In genomic region chr19:6478566-6478965, GRCm38 (mm10) we compare ENCODE assay signal across 26 mouse cellular contexts.
"Had no signal": no experiment of that assay in that cellular context is flagged by ENCODE, and none has a peak within 500 bp of the region (broad histone marks: within the 10 kb centered on the region; RNA-seq: fewer than 3 reads in every experiment).

No protein-coding gene starts in this region.

- H3K27me3 ChIP-seq: hindbrain, embryonic 12.5 days; kidney, embryonic 15.5 days had no signal

- H3K9ac ChIP-seq: heart, embryonic 12.5 days; hindbrain, embryonic 12.5 days; hindbrain, embryonic 14.5 days; intestine, embryonic 15.5 days; kidney, embryonic 15.5 days; limb, embryonic 13.5 days; limb, embryonic 15.5 days had no signal

- H3K4me1 ChIP-seq: intestine, embryonic 15.5 days had no signal

- ATAC-seq: hindbrain, embryonic 16.5 days; inflammation-experienced regulatory T-cells, adult 6 months; intestine, embryonic 15.5 days; intestine, postnatal 0 days had no signal

- DNase-seq: gastrocnemius, adult 2 months; gastrocnemius, postnatal 10 days; gastrocnemius, postnatal 25 days; heart, adult 18-20 months; heart, postnatal 10 days; heart, postnatal 4 days; kidney, adult 2 months; kidney, adult 9 months; kidney, postnatal 14 days; kidney, postnatal 36 days; layer of hippocampus, adult 9-11 months; layer of hippocampus, postnatal 36 days; left cerebral cortex, postnatal 4 days had no signal

- H3K27ac ChIP-seq: gastrocnemius, adult 2 months; heart, embryonic 10.5 days; hindbrain, embryonic 10.5 days; hindbrain, embryonic 12.5 days; hindbrain, embryonic 14.5 days; intestine, embryonic 15.5 days; kidney, embryonic 15.5 days; kidney, postnatal 0 days; limb, embryonic 13.5 days; limb, embryonic 15.5 days had no signal

- H3K9me3 ChIP-seq: heart, embryonic 10.5 days; heart, embryonic 12.5 days; hindbrain, embryonic 10.5 days; hindbrain, embryonic 12.5 days; intestine, embryonic 15.5 days; kidney, embryonic 15.5 days; limb, embryonic 13.5 days; limb, embryonic 15.5 days had no signal

- H3K36me3 ChIP-seq: heart, embryonic 10.5 days; heart, embryonic 12.5 days; hindbrain, embryonic 10.5 days; intestine, embryonic 15.5 days; kidney, embryonic 15.5 days; limb, embryonic 13.5 days; limb, embryonic 15.5 days had no signal

- H3K4me2 ChIP-seq: heart, embryonic 12.5 days; hindbrain, embryonic 12.5 days; hindbrain, embryonic 14.5 days; intestine, embryonic 15.5 days; kidney, embryonic 15.5 days; limb, embryonic 13.5 days; limb, embryonic 15.5 days had no signal

- H3K4me3 ChIP-seq: gastrocnemius, adult 2 months; heart, embryonic 10.5 days; heart, embryonic 12.5 days; hindbrain, embryonic 10.5 days; hindbrain, embryonic 12.5 days; intestine, embryonic 15.5 days; kidney, embryonic 15.5 days; limb, embryonic 13.5 days; limb, embryonic 15.5 days had no signal
